Mouse (Mus musculus) thymus, adult 2 months (tissue): Measurements from ENCODE around the gene Cyp3a11.
"Not testable (repeated sequence)": the region's sequence is repeated elsewhere in the genome, so short reads cannot be mapped to it uniquely, and the experiment has no call there.

Experiments used
- CTCF ChIP-seq: fragments of 200-500 bp; IDR thresholded peaks from 2 replicates; pipeline ENCODE4 v1.5.1; 2012; ENCODE audit warnings: mild to moderate bottlenecking, control low read depth, low read length, moderate library complexity, borderline replicate concordance; ENCODE audit not compliant: control insufficient read depth, poor library complexity, insufficient read depth; ENCODE audit errors: extremely low read depth
- POLR2A ChIP-seq: fragments of 200-500 bp; IDR thresholded peaks from 2 replicates; pipeline ENCODE4 v1.6.1; 2012; ENCODE audit warnings: mild to moderate bottlenecking, low read length, control low read depth, moderate library complexity; ENCODE audit not compliant: control insufficient read depth, poor library complexity, insufficient read depth; ENCODE audit errors: extremely low read depth

- not testable (repeated sequence) for TF ChIP-seq POLR2A, CTCF
These were observed 74.0 kb downstream of the Cyp3a11 start, which contains the start of gene Cyp3a44 for GRCm38 (mm10) chr5:145805796-145806195.
